Mouse (Mus musculus) spleen, adult 2 months (tissue): ENCODE data around the gene E130208F15Rik.

Experiments used
- CTCF ChIP-seq: fragments of 200-500 bp; IDR thresholded peaks from 2 replicates; pipeline ENCODE4 v1.5.1; 2011; ENCODE audit warnings: mild to moderate bottlenecking, inconsistent platforms; ENCODE audit not compliant: insufficient read depth, insufficient read length, insufficient replicate concordance; ENCODE audit errors: extremely low read depth
- POLR2A ChIP-seq: fragments of 200-500 bp; IDR thresholded peaks from 2 replicates; pipeline ENCODE4 v1.6.1; 2011; ENCODE audit warnings: low read depth, low read length, inconsistent platforms

GRCm38 (mm10) chr7:30296816-30297215, 24.7 kb upstream of the E130208F15Rik start:
- no peak for TF ChIP-seq POLR2A
- no peak for TF ChIP-seq CTCF
